Mouse (Mus musculus) ES-Bruce4 (cell line): ENCODE measurements around the gene Atoh8.

Source experiments
- CTCF ChIP-seq: IDR thresholded peaks from one replicate; pipeline ENCODE4 v1.8.1; 2011; ENCODE audit warnings: low read depth, low read length
- EP300 ChIP-seq: IDR thresholded peaks from 2 replicates; pipeline ENCODE4 v1.6.1; 2011; ENCODE audit warnings: low read depth, low read length; ENCODE audit not compliant: insufficient read depth
- POLR2A ChIP-seq: IDR thresholded peaks from one replicate; pipeline ENCODE4 v1.8.1; 2011; ENCODE audit warnings: low read length; ENCODE audit not compliant: insufficient read depth

- TF ChIP-seq CTCF (no peak), POLR2A (no peak), EP300 (no peak)
Observed at GRCm38 (mm10) chr6:72165907-72166306, 69.5 kb downstream of the Atoh8 start.
